Mouse (Mus musculus) brain, adult 2 months (tissue): Measurements from ENCODE around the gene Zfp652.

Experiments used
- DNase-seq: peaks from one replicate; pipeline ENCODE4 v3.0.0; 2011; ENCODE audit warnings: low read depth, low spot score

The Zfp652 gene

GRCm38 (mm10) chr11:95765334-95765733 is 52.9 kb downstream of the Zfp652 start:
- peak; percentile 25 for DNase-seq

GRCm38 (mm10) chr11:95768244-95768643 is 55.8 kb downstream of the Zfp652 start:
- no peak for DNase-seq

- no peak for DNase-seq
Measured at GRCm38 (mm10) chr11:95769208-95769607, 56.7 kb downstream of the Zfp652 start.

DNA sequence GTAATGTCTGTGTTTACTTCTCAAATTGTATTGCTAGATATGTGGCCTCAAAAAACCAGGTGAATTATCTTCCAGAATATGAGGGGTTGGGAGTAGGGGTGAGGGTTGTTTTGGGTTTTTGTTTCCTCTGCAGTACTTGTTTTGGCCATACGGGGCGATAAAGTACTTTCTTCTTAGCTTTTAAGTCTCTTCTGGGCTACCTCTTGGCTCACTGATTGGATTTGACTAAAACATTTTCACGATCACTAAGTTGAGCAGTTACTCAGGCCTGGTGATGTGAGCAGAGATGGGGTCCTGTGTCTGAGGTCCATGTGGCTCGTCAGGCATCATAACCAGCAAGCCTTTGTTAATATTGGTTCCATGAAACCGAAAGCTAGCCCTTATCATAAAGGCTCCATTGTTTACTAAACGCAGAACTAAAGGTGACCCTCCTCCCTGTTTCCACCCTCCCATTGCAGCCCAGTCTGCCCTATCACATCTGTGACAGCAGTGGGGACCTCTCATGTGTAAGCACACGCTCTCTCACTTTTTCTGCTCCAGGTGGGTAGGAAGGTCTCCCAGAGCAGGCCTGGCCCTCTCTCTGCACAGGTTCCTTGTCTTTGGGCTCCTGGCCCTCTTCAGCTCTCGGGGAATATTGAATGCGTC is 58.4 kb downstream of the Zfp652 start:
- peak; percentile 35 for DNase-seq

GRCm38 (mm10) chr11:95771665-95772064 is 59.2 kb downstream of the Zfp652 start:
- no peak for DNase-seq

DNA sequence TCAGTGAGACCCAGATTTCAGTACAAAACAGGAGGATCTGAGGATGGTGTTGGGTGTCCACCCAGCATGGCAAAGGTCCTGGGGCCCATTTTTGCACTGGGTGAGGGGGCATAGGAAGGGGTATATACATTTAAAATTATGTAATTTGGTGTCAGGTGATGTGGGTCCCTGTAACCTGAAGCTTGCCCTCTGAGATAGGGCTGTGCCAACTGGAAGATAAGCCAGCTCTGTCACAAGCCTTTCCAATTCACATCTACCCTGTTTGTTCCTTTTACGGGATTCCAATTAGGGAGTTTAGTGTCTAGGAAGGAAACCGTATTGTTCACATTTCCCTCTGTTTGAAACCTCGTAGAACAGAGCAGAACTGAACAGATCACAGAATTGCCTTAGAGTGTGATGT is 60.8 kb downstream of the Zfp652 start:
- no peak for DNase-seq

- peak; percentile 38 for DNase-seq
Measured at GRCm38 (mm10) chr11:95777323-95778297, 65.1 kb downstream of the Zfp652 start.

DNA sequence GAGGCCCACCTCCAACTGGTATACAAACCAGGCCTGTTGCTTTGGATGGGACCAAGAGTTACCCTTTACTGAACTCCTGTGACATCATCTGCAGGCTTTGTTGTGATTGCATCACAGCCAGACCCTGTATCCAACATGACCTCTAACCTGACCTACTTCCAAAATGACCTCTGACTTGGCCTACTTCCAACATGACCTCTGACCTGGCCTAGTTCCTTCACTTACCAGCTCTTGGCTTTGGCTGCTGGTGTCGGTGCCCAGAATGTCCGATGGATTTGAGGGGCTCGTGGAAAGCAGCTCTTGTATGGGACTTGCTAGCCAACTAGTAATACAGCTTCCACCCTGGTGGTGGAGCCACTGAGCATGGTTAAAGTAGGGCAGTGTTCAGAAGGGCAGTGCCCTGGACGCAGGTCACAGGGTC is 66.4 kb downstream of the Zfp652 start:
- no peak for DNase-seq

GRCm38 (mm10) chr11:95779366-95779765 is 66.9 kb downstream of the Zfp652 start:
- DNase-seq: no peak

GRCm38 (mm10) chr11:95780480-95780879 is 68.0 kb downstream of the Zfp652 start:
- DNase-seq: no peak

DNA sequence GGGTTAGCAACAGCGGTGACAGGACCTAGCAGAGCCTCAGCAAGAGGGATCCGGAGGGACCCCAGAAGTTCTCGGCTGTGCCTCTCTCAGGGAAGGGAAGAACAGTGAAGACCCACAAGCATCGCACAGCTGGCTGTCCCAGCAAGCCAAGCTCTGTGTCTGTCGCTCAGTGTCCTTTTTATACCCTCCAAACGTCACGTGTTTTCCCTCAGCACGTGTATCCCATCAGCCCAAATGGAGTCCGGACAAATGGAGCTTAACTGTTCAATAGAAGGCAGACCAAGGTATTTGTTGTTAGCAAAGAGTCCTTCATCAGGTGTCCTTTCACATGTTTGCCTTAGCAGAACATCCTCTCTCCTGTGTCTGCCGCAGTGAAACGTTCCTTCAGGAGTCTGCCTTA is 69.1 kb downstream of the Zfp652 start:
- DNase-seq: no peak

- no peak for DNase-seq
Measured at GRCm38 (mm10) chr11:95783457-95783856, 71.0 kb downstream of the Zfp652 start.

DNA sequence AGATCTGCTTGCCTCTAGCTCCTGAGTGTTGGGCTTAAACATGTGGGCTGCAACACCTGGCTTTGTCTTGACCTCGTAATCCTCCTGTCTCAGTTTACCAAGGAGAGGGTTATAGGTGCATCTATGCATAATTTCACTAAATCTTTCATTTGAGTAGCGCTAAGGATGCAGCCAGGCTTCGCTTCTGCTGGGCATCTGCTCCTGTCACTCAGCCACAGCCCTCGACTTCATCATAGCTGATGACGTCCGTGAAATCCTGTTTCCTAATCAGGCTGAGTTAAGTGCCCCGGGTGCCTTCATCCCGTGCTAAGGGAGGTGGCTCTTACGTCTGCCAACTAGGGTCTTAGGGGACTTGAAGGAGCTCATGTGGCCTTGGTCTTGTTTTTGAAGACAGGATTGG is 71.5 kb downstream of the Zfp652 start:
- DNase-seq: no peak

DNA sequence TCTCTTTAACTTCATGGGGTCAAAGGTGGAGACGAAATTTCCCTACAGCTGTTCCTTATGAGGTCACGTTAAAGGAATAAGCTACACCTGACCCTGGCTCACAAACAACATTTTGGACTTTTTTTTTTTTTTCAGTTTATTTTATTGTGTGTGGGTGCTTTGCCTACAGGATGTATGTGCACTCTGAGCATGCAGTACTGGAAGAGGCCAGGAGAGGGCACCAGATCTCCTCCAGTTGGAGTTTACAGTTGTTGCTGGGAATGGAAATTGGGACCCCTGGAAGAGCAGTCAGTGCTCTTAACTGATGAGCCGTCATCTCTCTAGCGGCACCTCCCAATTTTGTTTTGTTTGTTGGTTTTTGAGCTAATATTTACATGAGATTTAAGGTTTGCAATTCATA is 73.2 kb downstream of the Zfp652 start:
- no peak for DNase-seq

DNA sequence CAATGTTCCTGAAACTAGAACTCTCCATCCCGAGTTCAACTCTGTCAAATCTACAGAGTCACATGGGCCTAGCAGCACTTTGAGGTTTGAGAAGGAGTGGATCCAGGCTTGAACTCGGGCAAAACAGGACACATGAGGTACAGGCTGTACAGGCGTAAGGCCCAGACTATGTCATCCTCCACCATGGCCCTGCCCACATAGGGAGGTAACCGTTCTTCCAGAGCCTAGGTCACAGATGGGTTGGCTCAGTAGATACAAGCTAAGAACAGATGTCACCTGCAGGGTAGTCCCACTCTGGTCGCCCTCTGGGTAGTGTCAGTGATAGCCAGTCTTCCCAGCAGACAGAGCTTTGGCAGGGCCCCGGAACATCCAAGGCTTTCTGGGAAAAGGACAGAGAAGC is 74.0 kb downstream of the Zfp652 start:
- DNase-seq: no peak

DNA sequence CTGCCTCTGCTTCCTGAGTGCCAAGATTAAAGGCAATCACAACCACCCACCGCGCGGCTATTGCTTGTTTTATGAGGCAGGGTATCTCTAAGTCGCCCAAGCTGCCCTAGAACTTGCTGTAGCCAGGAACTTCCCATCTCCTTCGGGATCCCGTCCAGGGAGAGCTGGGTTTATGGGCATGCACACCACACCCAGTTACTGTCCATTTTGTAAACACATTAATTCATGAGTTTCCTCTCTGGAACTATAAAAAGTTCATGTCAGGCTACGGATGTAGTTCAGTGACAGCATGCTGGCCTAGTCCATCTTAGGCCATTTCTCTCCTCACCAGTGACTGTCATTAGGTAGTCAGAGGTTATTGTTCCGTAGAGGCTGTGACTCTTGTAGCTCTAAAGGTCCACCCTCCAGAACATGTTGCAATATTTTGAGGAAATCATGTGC is 77.0 kb downstream of the Zfp652 start:
- no peak for DNase-seq

GRCm38 (mm10) chr11:95791787-95792186 is 79.3 kb downstream of the Zfp652 start:
- DNase-seq: peak; percentile 88

GRCm38 (mm10) chr11:95792950-95793509 is 80.6 kb downstream of the Zfp652 start:
- no peak for DNase-seq

- DNase-seq: no peak
Measured at GRCm38 (mm10) chr11:95794201-95794600, 81.7 kb downstream of the Zfp652 start.

DNA sequence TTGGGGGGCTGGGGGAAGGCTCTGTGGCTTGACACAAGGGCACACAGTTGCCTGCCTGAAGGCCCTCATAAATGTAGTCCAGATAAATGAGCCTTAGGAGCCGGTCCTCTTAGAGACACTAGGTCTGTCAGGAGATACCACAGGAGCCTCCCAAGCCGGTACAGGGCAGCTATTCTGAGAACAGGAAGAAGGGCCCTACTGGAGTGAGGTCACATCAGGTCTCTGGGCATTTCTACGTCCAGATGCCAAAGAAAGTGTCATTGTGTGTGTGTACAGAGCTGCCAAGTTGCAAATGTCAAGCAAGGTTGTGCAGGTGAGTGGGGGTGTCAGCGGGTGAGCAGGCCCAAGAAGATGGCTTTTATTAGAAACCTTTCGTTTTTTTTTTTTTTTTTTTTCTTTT is 83.1 kb downstream of the Zfp652 start:
- DNase-seq: no peak

- no peak for DNase-seq
Measured at GRCm38 (mm10) chr11:95805010-95805409, 92.5 kb downstream of the Zfp652 start.

DNA sequence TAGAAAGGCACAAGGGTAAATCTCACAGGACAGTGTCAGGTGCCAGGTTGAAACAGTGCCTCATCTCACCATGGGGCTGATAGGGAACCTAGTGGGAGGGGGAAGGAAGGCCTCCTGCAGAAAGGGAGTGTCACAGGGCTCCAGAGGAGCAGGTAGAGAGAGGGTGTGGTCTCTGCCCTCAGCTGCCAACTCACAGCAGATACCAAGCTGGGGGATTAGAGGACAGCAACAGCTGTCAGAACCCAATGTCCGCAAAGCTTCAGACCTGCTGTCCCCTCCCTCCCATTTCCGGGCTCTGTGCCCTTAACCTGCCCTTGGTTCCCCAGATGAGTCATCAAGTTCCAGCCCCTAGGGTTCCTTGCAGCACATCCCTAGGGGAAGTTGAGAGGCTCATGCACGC is 93.1 kb downstream of the Zfp652 start:
- no peak for DNase-seq
